Mouse (Mus musculus) forebrain, embryonic 14.5 days (tissue): ENCODE data around the gene Arhgap1. TPM values are rescaled to one million over a fixed set of nuclear protein-coding genes. Genes with fewer than 3 reads are reported as not detected.

Experiments used
- ATAC-seq: fragments of 200-750 bp; cut with Nextera tagmentation; 2 replicates; pipeline ENCODE4 v1.8.0; 2017; ENCODE audit warnings: mild to moderate bottlenecking, moderate library complexity
- DNase-seq: peaks from one replicate; pipeline ENCODE4 v3.0.0-alpha.2; 2015; ENCODE audit warnings: low spot score
- H3K27ac ChIP-seq: fragments of 300-500 bp; sonication (generic); 2 replicates; pipeline ENCODE4 v1.5.1; 2014; ENCODE audit warnings: low read depth, mild to moderate bottlenecking, control low read depth, low read length, moderate library complexity
- H3K27me3 ChIP-seq: fragments of 300-500 bp; sonication (generic); replicated peaks from 2 replicates; pipeline ENCODE4 v1.6.1; 2014; ENCODE audit warnings: low read length, control low read depth, mixed read lengths; ENCODE audit not compliant: control insufficient read depth, insufficient read depth
- H3K36me3 ChIP-seq: fragments of 300-500 bp; sonication (generic); 2 replicates; pipeline ENCODE4 v1.6.1; 2014; ENCODE audit warnings: low read length, control low read depth; ENCODE audit not compliant: control insufficient read depth, insufficient read depth
- H3K4me1 ChIP-seq: fragments of 300-500 bp; sonication (generic); 2 replicates; pipeline ENCODE4 v1.6.1; 2014; ENCODE audit warnings: antibody characterized with exemption, low read length, control low read depth; ENCODE audit not compliant: control insufficient read depth, insufficient read depth
- H3K4me2 ChIP-seq: fragments of 300-500 bp; sonication (generic); 2 replicates; pipeline ENCODE4 v1.6.1; 2014; ENCODE audit warnings: mild to moderate bottlenecking, control low read depth, low read length
- H3K4me3 ChIP-seq: fragments of 300-500 bp; sonication (generic); 2 replicates; pipeline ENCODE4 v1.5.1; 2014; ENCODE audit warnings: low read depth, low read length, control low read depth
- H3K9ac ChIP-seq: fragments of 300-500 bp; sonication (generic); 2 replicates; pipeline ENCODE4 v1.6.1; 2014; ENCODE audit warnings: mild to moderate bottlenecking, low read length, control low read depth, moderate library complexity
- H3K9me3 ChIP-seq: fragments of 300-500 bp; sonication (generic); replicated peaks from 2 replicates; pipeline ENCODE4 v1.6.1; 2016; ENCODE audit warnings: low read length, control low read depth, mixed read lengths; ENCODE audit not compliant: control insufficient read depth
- WGBS: fragments of 180-500 bp; shearing (Covaris S2); extraction: QIAGEN DNeasy Blood & Tissue Kit; methylation state at CpG from one replicate; pipeline ENCODE4 v1.1.7; 2014; 5-methylcytosine and 5-hydroxymethylcytosine counted together
- polyA plus RNA-seq: library from polyadenylated mRNA; unstranded; fragments of >200 nt; fragmentation: Nextera tagmentation; extraction: Ambion mirVana; gene quantifications from 2 replicates; pipeline ENCODE4 v1.2.1, GENCODE M21; 2014

The Arhgap1 gene
- polyA plus RNA-seq, 1 experiment from 2014 or later, result 87.9 TPM

DNA sequence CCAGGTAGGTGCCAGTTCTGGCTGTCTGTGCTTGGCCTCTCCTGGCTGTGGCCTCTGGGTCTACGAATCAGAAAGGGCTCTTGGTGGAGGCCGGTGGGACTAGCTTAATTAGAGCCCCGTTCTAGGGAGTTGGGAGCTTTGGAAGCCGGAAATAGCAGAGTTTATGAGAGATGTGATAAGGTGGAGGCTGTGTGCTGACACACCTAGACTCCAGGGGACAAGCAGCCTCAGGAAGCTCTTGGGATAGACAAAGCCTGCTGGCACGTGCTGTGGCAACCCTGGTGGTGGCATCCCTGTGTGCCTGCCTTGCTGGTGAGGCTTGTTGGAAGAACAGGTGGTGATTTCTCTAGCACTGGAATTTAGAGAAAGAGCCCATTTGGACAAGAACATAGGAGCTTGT, 5.7 kb downstream of the Arhgap1 start:
- Histone ChIP-seq H3K4me1 (peaks cover 7% of the 10 kb centered on the region), H3K4me3 (no peak overlapping the region), H3K36me3 (peaks cover 61% of the 10 kb centered on the region), H3K27ac (no peak overlapping the region), H3K27me3 (no peaks in the 10 kb centered on the region), H3K9ac (no peak overlapping the region), H3K4me2 (no peak overlapping the region), H3K9me3 (no peaks in the 10 kb centered on the region)
- no peak for DNase-seq
- ATAC-seq, result no peak
- 95% methylated on average over 5 of the region's 5 CpGs for WGBS

DNA sequence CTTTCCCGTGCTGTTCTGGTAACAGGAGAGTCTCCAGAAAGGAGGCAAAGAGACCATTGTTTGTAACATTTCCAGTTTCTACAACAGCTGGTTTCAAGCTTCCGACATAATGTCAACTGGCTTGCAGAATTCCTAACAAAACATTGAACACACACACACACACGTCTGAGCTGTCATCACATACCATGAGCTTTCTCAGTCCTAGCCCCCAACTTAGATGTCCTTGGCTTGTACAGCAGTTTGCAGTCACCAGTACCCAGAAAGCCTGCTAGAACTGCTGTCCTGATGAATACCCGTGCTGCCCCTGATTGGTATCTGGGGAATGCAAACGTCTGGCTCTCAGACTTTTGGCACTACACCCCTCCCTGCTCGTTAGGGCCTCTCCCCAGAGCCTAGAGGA, 6.2 kb downstream of the Arhgap1 start:
- 72% methylated on average over 6 of the region's 6 CpGs for WGBS
- H3K4me3 ChIP-seq, result no peak overlapping the region

DNA sequence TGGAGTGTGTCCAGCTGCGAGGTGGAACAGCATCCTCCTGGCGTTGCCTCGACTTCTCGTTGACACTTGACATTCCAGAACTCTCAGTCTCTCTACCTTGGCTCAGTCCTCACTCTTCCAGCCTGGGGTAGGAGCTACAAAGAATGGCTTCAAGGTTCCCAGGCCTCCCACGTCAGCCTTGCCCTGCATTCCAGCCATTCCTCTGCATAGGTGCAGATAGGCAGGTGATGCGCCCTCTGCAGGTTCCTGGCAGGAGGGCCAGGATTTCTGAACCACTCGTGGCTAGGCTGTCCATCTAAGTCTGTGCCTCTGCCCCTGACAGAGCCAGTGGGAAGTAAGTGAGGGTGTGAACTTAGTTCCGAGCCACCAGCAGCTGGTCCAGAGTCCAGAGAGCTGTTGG, 7.1 kb downstream of the Arhgap1 start:
- 70% methylated on average over 8 of the region's 8 CpGs for WGBS
- Histone ChIP-seq H3K9ac (no peak overlapping the region), H3K27me3 (no peaks in the 10 kb centered on the region), H3K4me2 (no peak overlapping the region), H3K4me1 (no peaks in the 10 kb centered on the region), H3K9me3 (no peaks in the 10 kb centered on the region), H3K4me3 (no peak overlapping the region), H3K36me3 (peaks cover 68% of the 10 kb centered on the region), H3K27ac (no peak overlapping the region)
- DNase-seq (no peak), ATAC-seq (no peak)

More for the DNA sequence above, 6.2 kb downstream of the Arhgap1 start:
- peaks cover 4% of the 10 kb centered on the region for H3K4me1 ChIP-seq
- no peak overlapping the region for H3K27ac ChIP-seq
- no peak overlapping the region for H3K9ac ChIP-seq
- H3K36me3 ChIP-seq, result peaks cover 61% of the 10 kb centered on the region
- H3K27me3 ChIP-seq, result no peaks in the 10 kb centered on the region
- ATAC-seq (no peak), DNase-seq (no peak)
- no peaks in the 10 kb centered on the region for H3K9me3 ChIP-seq
- no peak overlapping the region for H3K4me2 ChIP-seq

DNA sequence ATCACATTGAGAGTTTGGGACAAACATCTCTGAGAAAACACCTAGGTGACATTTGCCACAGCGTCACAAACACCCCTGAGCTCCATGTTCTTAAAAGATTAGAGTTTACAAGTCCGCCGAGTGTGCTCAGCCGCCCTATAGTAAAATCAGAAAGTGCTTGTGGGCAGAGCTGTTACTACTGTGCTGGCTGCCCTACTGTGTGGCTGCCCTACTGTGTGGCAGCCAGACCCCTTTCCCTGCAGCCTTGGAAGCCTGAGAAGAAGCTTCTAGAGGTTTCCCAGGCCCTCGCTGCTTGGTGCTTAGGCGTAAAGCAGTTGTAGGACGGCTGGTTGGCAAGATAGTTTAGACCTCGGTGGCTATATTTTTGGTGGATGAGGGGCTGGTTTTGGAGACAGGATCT, 10.0 kb downstream of the Arhgap1 start:
- no peak overlapping the region for H3K4me3 ChIP-seq
- DNase-seq, result no peak
- H3K9me3 ChIP-seq, result no peaks in the 10 kb centered on the region
- 95% methylated on average over 8 of the region's 8 CpGs for WGBS
- H3K36me3 ChIP-seq, result peaks cover 79% of the 10 kb centered on the region
- H3K27me3 ChIP-seq, result no peaks in the 10 kb centered on the region
- H3K27ac ChIP-seq, result no peak overlapping the region
- H3K4me2 ChIP-seq, result no peak overlapping the region
- H3K4me1 ChIP-seq, result no peaks in the 10 kb centered on the region
- no peak overlapping the region for H3K9ac ChIP-seq
- no peak for ATAC-seq

DNA sequence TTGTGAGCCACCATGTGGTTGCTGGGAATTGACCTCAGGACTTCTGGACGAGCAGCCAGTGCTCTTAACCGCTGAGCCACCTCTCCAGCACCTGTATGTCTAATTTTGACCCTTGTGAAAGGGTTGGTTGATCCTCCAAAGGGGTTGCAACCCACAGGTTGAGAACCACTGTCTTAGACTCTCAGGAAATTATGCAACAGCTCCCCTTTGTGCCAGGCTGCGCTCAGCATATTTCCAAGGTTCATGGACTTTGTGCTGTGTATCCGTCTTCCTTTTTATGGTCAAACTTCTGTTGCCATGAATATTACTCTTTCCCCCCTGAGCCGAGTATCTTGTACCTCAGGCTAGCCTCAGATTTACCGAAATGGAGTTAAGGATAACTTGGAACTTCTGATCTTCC, 11.3 kb downstream of the Arhgap1 start:
- no peak overlapping the region for H3K27ac ChIP-seq
- H3K9me3 ChIP-seq, result no peaks in the 10 kb centered on the region
- DNase-seq (no peak), ATAC-seq (no peak)
- H3K36me3 ChIP-seq, result peaks cover 70% of the 10 kb centered on the region
- no peak overlapping the region for H3K4me2 ChIP-seq
- H3K4me1 ChIP-seq, result no peaks in the 10 kb centered on the region
- H3K9ac ChIP-seq, result no peak overlapping the region
- H3K4me3 ChIP-seq, result no peak overlapping the region
- H3K27me3 ChIP-seq, result no peaks in the 10 kb centered on the region
- whole genome bisulfite sequencing, result 93% methylated on average over 6 of the region's 6 CpGs

DNA sequence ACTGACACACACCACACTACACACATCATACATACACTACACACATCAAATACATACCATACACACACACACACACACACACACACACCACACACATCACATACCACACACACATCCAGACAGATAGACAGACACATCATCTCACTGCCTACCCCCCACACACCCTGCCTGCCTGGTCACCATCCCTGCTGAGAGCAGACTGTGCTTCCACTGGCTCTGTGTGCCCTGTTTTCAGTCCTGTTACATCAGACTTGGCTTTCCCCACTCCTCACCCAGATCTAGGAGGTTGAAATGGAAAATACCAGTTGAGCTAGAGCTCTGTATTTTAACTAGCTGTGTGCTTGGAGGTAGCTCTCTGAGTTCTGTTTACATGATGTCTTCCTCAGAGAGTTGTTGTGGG, 15.1 kb downstream of the Arhgap1 start:
- Histone ChIP-seq H3K9me3 (no peaks in the 10 kb centered on the region), H3K4me1 (no peaks in the 10 kb centered on the region), H3K27ac (no peak overlapping the region), H3K4me2 (no peak overlapping the region), H3K36me3 (peaks cover 73% of the 10 kb centered on the region), H3K9ac (no peak overlapping the region), H3K27me3 (no peaks in the 10 kb centered on the region), H3K4me3 (no peak overlapping the region)
- DNase-seq, result no peak
- ATAC-seq, result no peak

DNA sequence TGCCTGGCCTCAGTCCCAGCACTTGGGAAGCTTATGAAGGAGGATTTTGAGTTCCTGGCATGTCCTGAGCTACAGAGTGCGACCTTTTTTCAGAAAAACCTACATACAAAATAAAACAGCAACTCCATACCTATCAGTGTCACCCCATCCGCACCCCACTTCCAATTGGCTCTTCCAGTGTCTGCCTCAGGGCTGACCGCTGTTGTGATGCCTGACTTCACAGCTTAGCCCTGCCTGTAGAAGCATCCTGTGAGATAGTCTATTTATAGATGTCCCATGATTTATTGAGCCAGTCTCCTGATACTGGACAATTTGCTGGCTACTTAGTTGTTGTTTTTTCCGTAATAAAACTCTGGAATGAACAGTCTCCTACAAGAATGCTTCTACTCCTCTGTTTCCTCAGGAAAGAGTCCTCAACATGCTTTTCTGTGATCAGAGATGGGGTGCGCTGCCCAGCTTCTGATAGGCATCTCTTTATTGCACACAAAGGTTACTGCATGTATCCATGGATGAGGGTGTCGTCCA, 16.8 kb downstream of the Arhgap1 start:
- DNase-seq (no peak), ATAC-seq (no peak)
- WGBS, result 95% methylated on average over 6 of the region's 6 CpGs
- Histone ChIP-seq H3K9ac (no peak overlapping the region), H3K4me1 (no peaks in the 10 kb centered on the region), H3K4me2 (no peak overlapping the region), H3K9me3 (no peaks in the 10 kb centered on the region), H3K27ac (no peak overlapping the region), H3K36me3 (peaks cover 83% of the 10 kb centered on the region), H3K27me3 (no peaks in the 10 kb centered on the region), H3K4me3 (no peak overlapping the region)

DNA sequence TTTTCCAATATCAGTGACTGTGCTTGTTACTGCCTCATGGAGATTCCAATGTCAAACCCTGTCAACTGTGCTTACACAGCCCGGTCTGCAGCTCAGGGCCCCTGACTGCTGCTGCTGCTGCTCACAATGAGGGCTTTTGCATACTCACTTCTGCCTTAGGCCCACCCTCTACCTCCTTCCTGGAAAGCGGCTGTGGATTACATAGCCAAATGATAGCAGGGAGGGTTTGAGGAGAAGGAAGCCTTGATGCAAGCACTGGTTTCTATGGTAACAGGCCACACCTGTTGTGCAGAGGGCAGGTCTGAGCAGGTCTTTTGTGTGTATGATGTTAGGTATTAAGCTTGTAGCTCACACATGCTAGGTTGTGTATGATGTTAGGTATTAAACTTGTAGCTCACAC, 18.1 kb downstream of the Arhgap1 start:
- DNase-seq, result no peak
- Histone ChIP-seq H3K36me3 (peaks cover 85% of the 10 kb centered on the region), H3K4me2 (no peak overlapping the region), H3K9ac (no peak overlapping the region), H3K4me3 (no peak overlapping the region), H3K27ac (no peak overlapping the region), H3K9me3 (no peaks in the 10 kb centered on the region), H3K27me3 (no peaks in the 10 kb centered on the region), H3K4me1 (no peaks in the 10 kb centered on the region)
- no peak for ATAC-seq
- WGBS, result 72% methylated on average over 2 of the region's 2 CpGs

DNA sequence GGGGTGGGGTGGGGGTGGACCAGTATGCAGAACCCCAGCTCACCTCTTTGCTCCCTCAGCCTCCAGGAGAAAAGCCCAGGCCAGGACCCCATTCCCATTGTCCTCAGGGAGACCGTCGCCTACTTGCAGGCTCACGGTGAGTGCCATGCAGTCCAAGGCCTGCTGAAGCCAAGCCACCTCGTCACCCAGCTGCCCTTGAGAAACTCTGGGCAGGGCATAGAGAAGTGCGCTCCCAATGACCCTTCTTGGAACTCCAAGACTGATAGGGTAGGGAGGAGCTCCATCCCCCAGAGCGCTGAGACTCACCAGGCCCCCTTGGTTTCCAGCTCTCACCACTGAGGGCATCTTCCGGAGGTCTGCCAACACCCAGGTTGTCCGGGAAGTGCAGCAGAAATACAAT, 19.7 kb downstream of the Arhgap1 start:
- Histone ChIP-seq H3K36me3 (peaks cover 85% of the 10 kb centered on the region), H3K4me3 (no peak overlapping the region)

More for the DNA sequence above, 19.7 kb downstream of the Arhgap1 start:
- 88% methylated on average over 8 of the region's 8 CpGs for WGBS
- Histone ChIP-seq H3K9me3 (no peaks in the 10 kb centered on the region), H3K27me3 (no peaks in the 10 kb centered on the region), H3K4me1 (no peaks in the 10 kb centered on the region), H3K4me2 (no peak overlapping the region), H3K9ac (no peak overlapping the region), H3K27ac (no peak overlapping the region)
- DNase-seq, result no peak
- no peak for ATAC-seq
